Mouse (Mus musculus): ENCODE measurements around the gene Mapt. TPM values are rescaled to one million over a fixed set of nuclear protein-coding genes. Genes with fewer than 3 reads are reported as not detected.

Gene Mapt
- total and polyA plus RNA-seq, 3 experiments, result 0.21 to 1.7 (median 0.64) TPM

- H3K27ac ChIP-seq (ENCODE audit: insufficient read depth, low read depth), result no peak overlapping the region
Observed at GRCm38 (mm10) chr11:104270876-104271275, 39.7 kb downstream of the Mapt start.

GRCm38 (mm10) chr11:104271876-104272275, 40.7 kb downstream of the Mapt start:
- Histone ChIP-seq H3K4me3 (replicated peaks in 1 of 3; ENCODE audit: low read depth in 2 of 3, low read length in 2 of 3, poor library complexity in 1 of 3) (no peak overlapping the region), H3K4me1 (ENCODE audit: control insufficient read depth in 1 of 2, insufficient read depth in 2 of 2) (0 out of 4 replicates have a peak, but pooled peaks cover 0 to 2% of the 10 kb centered on the region in 2 experiments), H3K9me3 (replicated peaks; ENCODE audit: low read length) (no peaks in the 10 kb centered on the region), H3K4me2 (ENCODE audit: insufficient read depth, low read depth, poor library complexity, severe bottlenecking) (no peak overlapping the region), H3K27ac (ENCODE audit: insufficient read depth, low read depth) (no peak overlapping the region), H3K79me2 (replicated peaks; ENCODE audit: control insufficient read depth, extremely low read depth, insufficient read depth, poor library complexity, severe bottlenecking) (no peaks in the 10 kb centered on the region), H3K36me3 (replicated peaks in 1 of 2; ENCODE audit: control insufficient read depth in 1 of 2, insufficient read depth in 1 of 2, low read length in 1 of 2) (no peaks in the 10 kb centered on the region), H3K27me3 (replicated peaks) (peaks cover 25% of the 10 kb centered on the region), H3K9ac (ENCODE audit: insufficient read depth, low read depth) (no peak overlapping the region)
- in situ Hi-C loops (cut with MboI; ENCODE audit: low pct_ligation_motif_present, low pct_unique_long_range_greater_than_20kb, low sequenced_read_pairs) (no loop called here), dilution Hi-C loops (cut with MboI; ENCODE audit: extremely low pct_ligation_motif_present, extremely low pct_unique_long_range_greater_than_20kb, low sequenced_read_pairs) (no loop called here)
- no peak for DNase-seq (ENCODE audit: extremely low read depth)
- TF ChIP-seq NELFE (IDR thresholded peaks at IDR 0.05; ENCODE audit: low read depth, low read length) (no peak), EP300 (IDR thresholded peaks at IDR 0.05; ENCODE audit: low read length) (no peak), CHD1 (IDR thresholded peaks at IDR 0.05; ENCODE audit: low read depth, low read length) (no peak), POLR2A (IDR thresholded peaks at IDR 0.05; ENCODE audit: low read depth, low read length) (no peak), SMC3 (IDR thresholded peaks at IDR 0.05; ENCODE audit: low read depth, low read length) (no peak), POLR2AphosphoS2 (IDR thresholded peaks at IDR 0.05; ENCODE audit: low read depth, low read length) (no peak), TBP (conservative IDR thresholded peaks at IDR 0.05; ENCODE audit: low read depth, low read length) (no peak), NRF1 (IDR thresholded peaks at IDR 0.05; ENCODE audit: low read depth, low read length) (no peak), ETS1 (conservative IDR thresholded peaks at IDR 0.05; ENCODE audit: low read depth, low read length) (no peak), RAD21 (IDR thresholded peaks at IDR 0.05; ENCODE audit: low read depth, low read length) (no peak), USF1 (IDR thresholded peaks at IDR 0.05; ENCODE audit: low read depth, low read length) (no peak), MEF2A (IDR thresholded peaks at IDR 0.05; ENCODE audit: borderline replicate concordance, low read depth, low read length) (no peak)

More at GRCm38 (mm10) chr11:104270876-104271275, 39.7 kb downstream of the Mapt start:
- dilution Hi-C loops (cut with MboI; ENCODE audit: extremely low pct_ligation_motif_present, extremely low pct_unique_long_range_greater_than_20kb, low sequenced_read_pairs), result no loop called here
- Histone ChIP-seq H3K9ac (ENCODE audit: insufficient read depth, low read depth) (no peak overlapping the region), H3K4me2 (ENCODE audit: insufficient read depth, low read depth, poor library complexity, severe bottlenecking) (no peak overlapping the region), H3K9me3 (replicated peaks; ENCODE audit: low read length) (no peaks in the 10 kb centered on the region), H3K4me3 (replicated peaks in 1 of 3; ENCODE audit: low read depth in 2 of 3, low read length in 2 of 3, poor library complexity in 1 of 3) (no peak overlapping the region), H3K79me2 (replicated peaks; ENCODE audit: control insufficient read depth, extremely low read depth, insufficient read depth, poor library complexity, severe bottlenecking) (no peaks in the 10 kb centered on the region), H3K27me3 (replicated peaks) (peaks cover 25% of the 10 kb centered on the region), H3K36me3 (replicated peaks in 1 of 2; ENCODE audit: control insufficient read depth in 1 of 2, insufficient read depth in 1 of 2, low read length in 1 of 2) (no peaks in the 10 kb centered on the region), H3K4me1 (ENCODE audit: control insufficient read depth in 1 of 2, insufficient read depth in 2 of 2) (0 out of 4 replicates have a peak, but pooled peaks cover 0 to 2% of the 10 kb centered on the region in 2 experiments)
- TF ChIP-seq POLR2A (IDR thresholded peaks at IDR 0.05; ENCODE audit: low read depth, low read length) (no peak), KAT2A (IDR thresholded peaks at IDR 0.05; ENCODE audit: insufficient replicate concordance, low read length) (no peak), UBTF (IDR thresholded peaks at IDR 0.05; ENCODE audit: low read depth, low read length) (no peak), CHD1 (IDR thresholded peaks at IDR 0.05; ENCODE audit: low read depth, low read length) (no peak), MEF2A (IDR thresholded peaks at IDR 0.05; ENCODE audit: borderline replicate concordance, low read depth, low read length) (no peak), EP300 (IDR thresholded peaks at IDR 0.05; ENCODE audit: low read length) (no peak), SMC3 (IDR thresholded peaks at IDR 0.05; ENCODE audit: low read depth, low read length) (no peak), ZKSCAN1 (IDR thresholded peaks at IDR 0.05; ENCODE audit: borderline replicate concordance, low read depth, low read length) (no peak), CHD2 (IDR thresholded peaks at IDR 0.05; ENCODE audit: low read length) (no peak), NELFE (IDR thresholded peaks at IDR 0.05; ENCODE audit: low read depth, low read length) (no peak), IRF4 (IDR thresholded peaks at IDR 0.05; ENCODE audit: low read depth, low read length) (no peak), ZNF384 (IDR thresholded peaks at IDR 0.05; ENCODE audit: low read depth, low read length) (no peak), E2F4 (IDR thresholded peaks at IDR 0.05; ENCODE audit: insufficient replicate concordance, low read depth, low read length) (no peak), ZC3H11A (IDR thresholded peaks at IDR 0.05; ENCODE audit: low read depth, low read length) (no peak)
- no peak for DNase-seq (ENCODE audit: extremely low read depth)
- in situ Hi-C loops (cut with MboI; ENCODE audit: low pct_ligation_motif_present, low pct_unique_long_range_greater_than_20kb, low sequenced_read_pairs), result no loop called here

Data from CH12.LX (cell line).